8 mouse cellular contexts compared by ENCODE assay signal in the genomic region with DNA sequence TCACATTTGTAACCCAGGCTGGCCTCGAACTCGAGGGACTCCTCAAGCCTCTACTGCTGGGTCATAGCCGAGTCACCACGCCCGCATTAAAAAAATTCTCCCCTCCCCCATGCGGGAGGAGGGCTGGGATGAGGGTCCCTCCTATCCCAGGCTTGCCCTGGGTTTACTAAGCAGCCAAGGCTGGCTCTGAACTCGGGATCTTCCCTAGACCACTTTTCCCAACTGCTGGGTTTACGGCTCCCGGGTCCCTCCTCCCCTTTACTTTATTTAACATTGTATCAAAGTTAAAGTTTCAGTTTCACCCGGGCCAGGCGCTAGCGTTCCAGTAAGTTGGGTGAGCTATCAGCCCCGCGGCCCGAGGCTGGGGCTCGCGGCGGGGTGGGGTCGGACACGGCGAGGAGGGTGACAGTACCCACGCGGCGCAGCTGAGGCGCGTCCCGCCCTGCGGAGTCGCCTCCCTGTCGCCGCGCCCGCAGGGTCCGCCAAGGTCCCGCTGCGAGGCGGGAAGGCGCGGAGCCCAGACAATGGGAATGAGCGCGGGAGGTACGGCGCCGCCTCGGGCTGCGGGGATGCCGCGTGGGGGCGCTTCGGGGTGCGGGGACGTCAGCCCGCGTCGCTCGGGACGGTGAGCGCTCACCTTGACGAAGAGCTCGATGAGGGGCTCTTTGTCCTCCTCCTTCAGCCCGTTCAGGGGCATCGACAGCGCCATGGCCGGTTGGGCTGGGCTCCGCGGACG. TPM values are rescaled to one million over a fixed set of nuclear protein-coding genes. Genes with fewer than 3 reads are reported as not detected.
A peak's percentile ranks its signal among the peaks of the same experiment; 100 is the strongest.
DNase-seq lines count a peak whose midpoint lies in the region; ATAC-seq and TF ChIP-seq lines count a peak whose summit lies in the region.

No protein-coding gene starts in this region.

- DNase-seq in cerebellum, adult 11 months: peak; percentile 23
- DNase-seq in cerebellum, adult 9-11 months: no peak
- DNase-seq in brain, embryonic 14.5 days (ENCODE audit: low read depth): peak; percentile 61
- peak; percentile 66 for DNase-seq in heart, postnatal 25 days (ENCODE audit: low spot score)
- DNase-seq in left cerebral cortex, postnatal 4 days: peak; percentile 55
- peak; percentile 66 to 86 for DNase-seq in spleen, postnatal 4 days (ENCODE audit: low spot score in 2 of 2)

- peaks cover 48% of the 10 kb centered on the region for H3K4me1 ChIP-seq in forebrain, embryonic 12.5 days

- peak overlapping the region; percentile 93 for H3K9ac ChIP-seq in forebrain, embryonic 12.5 days

- H3K27me3 ChIP-seq in forebrain, embryonic 12.5 days: peaks cover 26% of the 10 kb centered on the region

- no peak for TF ChIP-seq POLR2A in brain, embryonic 14.5 days (IDR thresholded peaks at IDR 0.05; ENCODE audit: borderline replicate concordance, extremely low read depth, insufficient read depth, insufficient read length, poor library complexity, severe bottlenecking)

- H3K9me3 ChIP-seq in forebrain, embryonic 12.5 days: no peaks in the 10 kb centered on the region

- WGBS in forebrain, embryonic 12.5 days: under 1% methylated on average over 66 of the region's 67 CpGs

- ATAC-seq in forebrain, embryonic 12.5 days (ENCODE audit: low FRiP score): peak; percentile 61
- ATAC-seq in megakaryocyte-erythroid progenitor cell, adult 5-6 weeks (replicated peaks; ENCODE audit: low FRiP score, low TSS enrichment, poor library complexity, severe bottlenecking): peak; percentile 22; the same call in 1 of the 2 replicates

- H3K36me3 ChIP-seq in forebrain, embryonic 12.5 days (replicated peaks): 0 out of 2 replicates have a peak, but pooled peaks cover 9% of the 10 kb centered on the region

- peak overlapping the region; percentile 97 for H3K27ac ChIP-seq in forebrain, embryonic 12.5 days

- H3K4me3 ChIP-seq in forebrain, embryonic 12.5 days (replicated peaks): peak overlapping the region; percentile 93

- intact Hi-C loops in heart, postnatal 25 days (cut with DNase I): loop anchor here (1.0 kb wide), 1 partner anchor 41 kb away; no protein-coding TSS in a partner anchor
- intact Hi-C loops in left cerebral cortex, postnatal 4 days (cut with DNase I): loop anchor here (10.0 kb wide), 1 partner anchor 47 kb away; no protein-coding TSS in a partner anchor

- H3K4me2 ChIP-seq in forebrain, embryonic 12.5 days: peak overlapping the region; percentile 86

- no peak for TF ChIP-seq CTCF in brain, embryonic 14.5 days (IDR thresholded peaks at IDR 0.05; ENCODE audit: borderline replicate concordance, extremely low read depth, insufficient read depth, insufficient read length)

RNA-seq across cellular contexts. Expression of a gene that starts 0.6 kb away (rescaled TPM):
- 61.3 and 62.3 TPM in 2 replicates for polyA plus RNA-seq in brain, embryonic 14.5 days (2012; rRNA removed)
- polyA plus RNA-seq in forebrain, embryonic 12.5 days (2016; fragmentation: Nextera tagmentation; extraction: Ambion mirVana): 205 and 221 TPM in 2 replicates
- total RNA-seq in heart, postnatal 25 days (2021): 100 to 1,000 TPM; 249 to 269 TPM
- 10 to 100 TPM; 27.6 to 27.8 TPM for total RNA-seq in left cerebral cortex, postnatal 4 days (2021)
- 77.8 and 83.9 TPM in 2 replicates for total RNA-seq in megakaryocyte-erythroid progenitor cell, adult 5-6 weeks (2014; fragmentation: Nextera tagmentation)
- total RNA-seq in megakaryocyte-erythroid progenitor cell, adult 5-6 weeks (2017): 79.0 and 86.0 TPM in 2 replicates
